Mouse (Mus musculus): ENCODE data around the gene Gpr150.

GRCm38 (mm10) chr13:76024588-76024987 is 32.2 kb downstream of the Gpr150 start:
- TF ChIP-seq CTCF (IDR thresholded peaks at IDR 0.05; ENCODE audit: control insufficient read depth, insufficient read depth, insufficient read length): no peak
- TF ChIP-seq MYOD1 (IDR thresholded peaks at IDR 0.05; ENCODE audit: control insufficient read depth, insufficient read length, low read depth): no peak
- no peak for TF ChIP-seq FOSL1 (IDR thresholded peaks at IDR 0.05; ENCODE audit: insufficient read depth, low read length, poor library complexity, severe bottlenecking)
- no peak for TF ChIP-seq MAX (IDR thresholded peaks at IDR 0.05)
- no peak for TF ChIP-seq USF1 (IDR thresholded peaks at IDR 0.05; ENCODE audit: low read depth)
